Mouse (Mus musculus) mature B cell (primary cell): ENCODE measurements around the gene Gm43517.

ENCODE experiments used
- in situ Hi-C: fragments of 300-500 bp; cut with MboI; formaldehyde crosslinking; loops from 2 replicates; pipeline ENCODE4 v1.14.3; 2019

Gene Gm43517

GRCm38 (mm10) chr12:49409833-49410232 is 24.9 kb downstream of the Gm43517 start:
- in situ Hi-C loops, result no loop called here

- in situ Hi-C loops, result no loop called here
Measured at GRCm38 (mm10) chr12:49417963-49418362, 33.0 kb downstream of the Gm43517 start.
